10 mouse cellular contexts compared by ENCODE assay signal in genomic region chr3:129836051-129836697, GRCm38 (mm10). TPM values are rescaled to one million over a fixed set of nuclear protein-coding genes. Genes with fewer than 3 reads are reported as not detected.
DNase-seq lines count a peak whose midpoint lies in the region; ATAC-seq and TF ChIP-seq lines count a peak whose summit lies in the region.
"Had no signal": no experiment of that assay in that cellular context is flagged by ENCODE, and none has a peak within 500 bp of the region (broad histone marks: within the 10 kb centered on the region; RNA-seq: fewer than 3 reads in every experiment).

No protein-coding gene starts in this region.

- H3K27ac ChIP-seq in midbrain, embryonic 10.5 days (replicated peaks): peak overlapping the region; percentile 28; the same call in 1 of the 2 replicates
- H3K27ac ChIP-seq in midbrain, embryonic 16.5 days (ENCODE audit: low read length): no peak overlapping the region
- no peak overlapping the region; the same call in 1 of the 2 replicates for H3K27ac ChIP-seq in hindbrain, embryonic 13.5 days
- H3K27ac ChIP-seq in liver, embryonic 11.5 days (ENCODE audit: low read depth, low read length): peak overlapping the region; percentile 65
- H3K27ac ChIP-seq in small intestine, adult 2 months (ENCODE audit: insufficient read depth, low read depth, low read length): peak overlapping the region; percentile 45; the same call in 1 of the 2 replicates
- no peak overlapping the region for H3K27ac ChIP-seq in forebrain, embryonic 16.5 days (ENCODE audit: low read length)

- no peaks in the 10 kb centered on the region for H3K36me3 ChIP-seq in midbrain, embryonic 10.5 days
- no peaks in the 10 kb centered on the region for H3K36me3 ChIP-seq in midbrain, embryonic 16.5 days (ENCODE audit: control insufficient read depth, insufficient read depth, low read length)
- H3K36me3 ChIP-seq in hindbrain, embryonic 13.5 days: no peaks in the 10 kb centered on the region
- H3K36me3 ChIP-seq in liver, embryonic 11.5 days (ENCODE audit: control insufficient read depth, insufficient read depth, low read length): no peaks in the 10 kb centered on the region
- no peaks in the 10 kb centered on the region for H3K36me3 ChIP-seq in small intestine, adult 2 months (ENCODE audit: control insufficient read depth, insufficient read depth, low read length)
- H3K36me3 ChIP-seq in forebrain, embryonic 16.5 days (ENCODE audit: control insufficient read depth, insufficient read depth): no peaks in the 10 kb centered on the region
- H3K36me3 ChIP-seq: G1E had no signal

- no peaks in the 10 kb centered on the region for H3K27me3 ChIP-seq in midbrain, embryonic 10.5 days (ENCODE audit: low read depth, poor library complexity, severe bottlenecking)
- no peaks in the 10 kb centered on the region for H3K27me3 ChIP-seq in midbrain, embryonic 16.5 days (ENCODE audit: control insufficient read depth, insufficient read depth, low read depth, low read length)
- 0 out of 2 replicates have a peak, but pooled peaks cover 2% of the 10 kb centered on the region for H3K27me3 ChIP-seq in hindbrain, embryonic 13.5 days
- no peaks in the 10 kb centered on the region for H3K27me3 ChIP-seq in liver, embryonic 11.5 days (replicated peaks; ENCODE audit: control insufficient read depth, insufficient read depth, low read length)
- H3K27me3 ChIP-seq in small intestine, adult 2 months (ENCODE audit: control insufficient read depth, insufficient read depth, low read length): no peaks in the 10 kb centered on the region
- H3K27me3 ChIP-seq in forebrain, embryonic 16.5 days (replicated peaks; ENCODE audit: control insufficient read depth, insufficient read depth, low read length): no peaks in the 10 kb centered on the region

- no peak; the same call in 1 of the 2 replicates for TF ChIP-seq POLR2A in small intestine, adult 2 months (IDR thresholded peaks at IDR 0.05; ENCODE audit: low read depth, low read length)

- H3K4me1 ChIP-seq in midbrain, embryonic 10.5 days: peaks cover 18% of the 10 kb centered on the region
- peaks cover 3% of the 10 kb centered on the region; the same call in 1 of the 2 replicates for H3K4me1 ChIP-seq in midbrain, embryonic 16.5 days (ENCODE audit: control insufficient read depth, insufficient read depth, low read length)
- H3K4me1 ChIP-seq in hindbrain, embryonic 13.5 days (replicated peaks): peaks cover 6% of the 10 kb centered on the region; the same call in 1 of the 2 replicates
- H3K4me1 ChIP-seq in liver, embryonic 11.5 days (replicated peaks; ENCODE audit: control insufficient read depth, insufficient read depth, low read length): no peaks in the 10 kb centered on the region; the same call in 1 of the 2 replicates
- no peaks in the 10 kb centered on the region; the same call in none of the 2 replicates for H3K4me1 ChIP-seq in small intestine, adult 2 months (ENCODE audit: control insufficient read depth, insufficient read depth, insufficient read length, low read length)
- H3K4me1 ChIP-seq in forebrain, embryonic 16.5 days (replicated peaks; ENCODE audit: control insufficient read depth, insufficient read depth, low read length): no peaks in the 10 kb centered on the region; the same call in 1 of the 2 replicates

- no peak overlapping the region for H3K4me2 ChIP-seq in midbrain, embryonic 16.5 days (ENCODE audit: low read length)
- H3K4me2 ChIP-seq in hindbrain, embryonic 13.5 days: 0 out of 2 replicates have a peak overlapping the region, but pooled peaks have one; percentile 26
- H3K4me2 ChIP-seq in liver, embryonic 11.5 days: peak overlapping the region; percentile 43
- no peak overlapping the region for H3K4me2 ChIP-seq in forebrain, embryonic 16.5 days (ENCODE audit: low read length)

- 14% methylated on average over 11 of the region's 11 CpGs for WGBS in midbrain, embryonic 10.5 days
- WGBS in midbrain, embryonic 16.5 days: 11% methylated on average over 11 of the region's 11 CpGs
- 20% methylated on average over 11 of the region's 11 CpGs for WGBS in hindbrain, embryonic 13.5 days
- 22% methylated on average over 11 of the region's 11 CpGs for WGBS in liver, embryonic 11.5 days
- 9% methylated on average over 11 of the region's 11 CpGs for WGBS in small intestine, adult 2 months
- whole genome bisulfite sequencing in forebrain, embryonic 16.5 days: 13% methylated on average over 11 of the region's 11 CpGs

- no peaks in the 10 kb centered on the region for H3K9me3 ChIP-seq in midbrain, embryonic 10.5 days (replicated peaks)
- no peaks in the 10 kb centered on the region for H3K9me3 ChIP-seq in midbrain, embryonic 16.5 days (replicated peaks; ENCODE audit: control insufficient read depth, low read length, poor library complexity, severe bottlenecking)
- H3K9me3 ChIP-seq in hindbrain, embryonic 13.5 days: no peaks in the 10 kb centered on the region
- H3K9me3 ChIP-seq in liver, embryonic 11.5 days (ENCODE audit: control insufficient read depth, low read length): no peaks in the 10 kb centered on the region
- no peaks in the 10 kb centered on the region for H3K9me3 ChIP-seq in forebrain, embryonic 16.5 days (ENCODE audit: control insufficient read depth, low read length)
- H3K9me3 ChIP-seq: G1E had no signal

- H3K4me3 ChIP-seq in midbrain, embryonic 10.5 days: peak overlapping the region; percentile 20; the same call in 1 of the 2 replicates
- H3K4me3 ChIP-seq in midbrain, embryonic 16.5 days (ENCODE audit: low read depth, low read length): no peak overlapping the region
- H3K4me3 ChIP-seq in hindbrain, embryonic 13.5 days: no peak overlapping the region
- 0 out of 2 replicates have a peak overlapping the region, but pooled peaks have one; percentile 6 for H3K4me3 ChIP-seq in liver, embryonic 11.5 days (ENCODE audit: low read depth, low read length)
- H3K4me3 ChIP-seq in small intestine, adult 2 months (ENCODE audit: low read depth, low read length): peak overlapping the region; percentile 42
- no peak overlapping the region for H3K4me3 ChIP-seq in forebrain, embryonic 16.5 days (replicated peaks; ENCODE audit: low read length)

- ATAC-seq in midbrain, embryonic 16.5 days: no peak
- ATAC-seq in hindbrain, embryonic 13.5 days (ENCODE audit: low FRiP score): no peak
- ATAC-seq in liver, embryonic 11.5 days (replicated peaks; ENCODE audit: low FRiP score): no peak
- ATAC-seq in forebrain, embryonic 16.5 days: no peak

- TF ChIP-seq CTCF in small intestine, adult 2 months (IDR thresholded peaks at IDR 0.05; ENCODE audit: extremely low read depth, insufficient read length, insufficient replicate concordance, low read depth, low read length): no peak

- peak; percentile 37 for DNase-seq in midbrain, embryonic 10.5 days (ENCODE audit: low spot score)
- DNase-seq in liver, embryonic 11.5 days (ENCODE audit: low spot score): no peak
- DNase-seq in right cerebral cortex, adult 18-20 months: no peak
- DNase-seq in left cerebral cortex, postnatal 10 days (ENCODE audit: extremely low spot score in 1 of 2, low spot score in 2 of 2): no peak
- DNase-seq: gastrocnemius, postnatal 36 days had no signal

- no peak overlapping the region for H3K9ac ChIP-seq in midbrain, embryonic 16.5 days (ENCODE audit: low read depth, low read length)
- peak overlapping the region; percentile 19; the same call in 1 of the 2 replicates for H3K9ac ChIP-seq in hindbrain, embryonic 13.5 days
- no peak overlapping the region for H3K9ac ChIP-seq in liver, embryonic 11.5 days (ENCODE audit: low read depth, low read length)
- no peak overlapping the region for H3K9ac ChIP-seq in forebrain, embryonic 16.5 days (replicated peaks; ENCODE audit: low read depth, low read length)

- intact Hi-C loops in left cerebral cortex, postnatal 10 days (cut with DNase I): no loop called here

RNA-seq across cellular contexts. Expression of gene Cfi, which starts 0.5 kb away (rescaled TPM):
- 0.42 and 0.52 TPM in 2 replicates for polyA plus RNA-seq in midbrain, embryonic 10.5 days (2016; fragmentation: Nextera tagmentation; extraction: Ambion mirVana)
- polyA plus RNA-seq in midbrain, embryonic 16.5 days (2015; fragmentation: Nextera tagmentation; extraction: Ambion mirVana): 0.39 and 0.45 TPM in 2 replicates
- polyA plus RNA-seq in hindbrain, embryonic 13.5 days (2015; fragmentation: Nextera tagmentation; extraction: Ambion mirVana): 0.41 and 0.51 TPM in 2 replicates
- polyA plus RNA-seq in liver, embryonic 11.5 days (2014; fragmentation: Nextera tagmentation; extraction: Ambion mirVana): 72.0 and 79.6 TPM in 2 replicates
- polyA plus RNA-seq in small intestine, adult 2 months (2012; rRNA removed): 1.3 and 5.2 TPM in 2 replicates
- polyA plus RNA-seq in forebrain, embryonic 16.5 days (2015; fragmentation: Nextera tagmentation; extraction: Ambion mirVana): 0.22 and 0.26 TPM in 2 replicates
- total RNA-seq in left cerebral cortex, postnatal 10 days (2021): not detected
- total RNA-seq: G1E had no signal
- polyA plus RNA-seq: G1E had no signal

RNA-seq across cellular contexts. Expression of gene Gar1, which starts 5.0 kb away (rescaled TPM):
- 89.3 and 103 TPM in 2 replicates for polyA plus RNA-seq in midbrain, embryonic 10.5 days (2016; fragmentation: Nextera tagmentation; extraction: Ambion mirVana)
- polyA plus RNA-seq in midbrain, embryonic 16.5 days (2015; fragmentation: Nextera tagmentation; extraction: Ambion mirVana): 34.7 and 34.9 TPM in 2 replicates
- 44.6 and 46.4 TPM in 2 replicates for polyA plus RNA-seq in hindbrain, embryonic 13.5 days (2015; fragmentation: Nextera tagmentation; extraction: Ambion mirVana)
- polyA plus RNA-seq in liver, embryonic 11.5 days (2014; fragmentation: Nextera tagmentation; extraction: Ambion mirVana): 56.9 and 67.7 TPM in 2 replicates
- 3.6 and 10.5 TPM in 2 replicates for polyA plus RNA-seq in small intestine, adult 2 months (2012; rRNA removed)
- polyA plus RNA-seq in forebrain, embryonic 16.5 days (2015; fragmentation: Nextera tagmentation; extraction: Ambion mirVana): 44.7 and 45.3 TPM in 2 replicates
- 10 to 100 TPM; 42.5 to 47.8 TPM for total RNA-seq in left cerebral cortex, postnatal 10 days (2021)

RNA-seq across cellular contexts. Expression of gene Rrh, which starts 13.8 kb away (rescaled TPM):
- 0.11 and 0.20 TPM in 2 replicates for polyA plus RNA-seq in midbrain, embryonic 10.5 days (2016; fragmentation: Nextera tagmentation; extraction: Ambion mirVana)
- 0.16 and 0.19 TPM in 2 replicates for polyA plus RNA-seq in midbrain, embryonic 16.5 days (2015; fragmentation: Nextera tagmentation; extraction: Ambion mirVana)
- 0.22 and 0.29 TPM in 2 replicates for polyA plus RNA-seq in hindbrain, embryonic 13.5 days (2015; fragmentation: Nextera tagmentation; extraction: Ambion mirVana)
- polyA plus RNA-seq in liver, embryonic 11.5 days (2014; fragmentation: Nextera tagmentation; extraction: Ambion mirVana): 0.25 TPM in 1 of 2 replicates, not detected in the other
- polyA plus RNA-seq in small intestine, adult 2 months (2012; rRNA removed): not detected in 2 replicates
- polyA plus RNA-seq in forebrain, embryonic 16.5 days (2015; fragmentation: Nextera tagmentation; extraction: Ambion mirVana): 0.25 TPM in 1 of 2 replicates, not detected in the other
- 1 to 10 TPM in 1 of 2 experiments, under 1 TPM in 1; 0.79 to 1.0 TPM for total RNA-seq in left cerebral cortex, postnatal 10 days (2021)
- total RNA-seq: gastrocnemius, postnatal 36 days had no signal
- polyA plus RNA-seq: G1E had no signal

RNA-seq across cellular contexts. Expression of gene Lrit3, which starts 32.3 kb away (rescaled TPM):
- polyA plus RNA-seq in midbrain, embryonic 10.5 days (2016; fragmentation: Nextera tagmentation; extraction: Ambion mirVana): not detected in 2 replicates
- polyA plus RNA-seq in midbrain, embryonic 16.5 days (2015; fragmentation: Nextera tagmentation; extraction: Ambion mirVana): not detected in 2 replicates
- not detected in 2 replicates for polyA plus RNA-seq in hindbrain, embryonic 13.5 days (2015; fragmentation: Nextera tagmentation; extraction: Ambion mirVana)
- polyA plus RNA-seq in liver, embryonic 11.5 days (2014; fragmentation: Nextera tagmentation; extraction: Ambion mirVana): not detected in 2 replicates
- 0.20 TPM in 1 of 2 replicates, not detected in the other for polyA plus RNA-seq in small intestine, adult 2 months (2012; rRNA removed)
- not detected in 2 replicates for polyA plus RNA-seq in forebrain, embryonic 16.5 days (2015; fragmentation: Nextera tagmentation; extraction: Ambion mirVana)
- total RNA-seq in left cerebral cortex, postnatal 10 days (2021): under 1 TPM in 1 of 2 experiments, not detected in 1; 0.26 TPM
- total RNA-seq: gastrocnemius, postnatal 36 days had no signal
- polyA plus RNA-seq: G1E had no signal

RNA-seq across cellular contexts. Expression of gene Pla2g12a, which starts 42.2 kb away (rescaled TPM):
- polyA plus RNA-seq in midbrain, embryonic 10.5 days (2016; fragmentation: Nextera tagmentation; extraction: Ambion mirVana): 27.3 and 33.0 TPM in 2 replicates
- polyA plus RNA-seq in midbrain, embryonic 16.5 days (2015; fragmentation: Nextera tagmentation; extraction: Ambion mirVana): 38.4 and 39.4 TPM in 2 replicates
- 28.3 and 30.0 TPM in 2 replicates for polyA plus RNA-seq in hindbrain, embryonic 13.5 days (2015; fragmentation: Nextera tagmentation; extraction: Ambion mirVana)
- polyA plus RNA-seq in liver, embryonic 11.5 days (2014; fragmentation: Nextera tagmentation; extraction: Ambion mirVana): 164 and 179 TPM in 2 replicates
- polyA plus RNA-seq in small intestine, adult 2 months (2012; rRNA removed): 32.2 and 36.1 TPM in 2 replicates
- 32.2 and 34.0 TPM in 2 replicates for polyA plus RNA-seq in forebrain, embryonic 16.5 days (2015; fragmentation: Nextera tagmentation; extraction: Ambion mirVana)
- 10 to 100 TPM; 18.0 to 18.1 TPM for total RNA-seq in left cerebral cortex, postnatal 10 days (2021)

Comparison
In these comparisons a context has a peak if more than half of its experiments do, and no peak if none do; other contexts are left out.
1. H3K27ac ChIP-seq: peak in midbrain, embryonic 10.5 days (single experiment), liver, embryonic 11.5 days (single experiment) and small intestine, adult 2 months (single experiment); none in midbrain, embryonic 16.5 days (single experiment), hindbrain, embryonic 13.5 days (single experiment) and forebrain, embryonic 16.5 days (single experiment).
2. H3K4me3 ChIP-seq: peak in midbrain, embryonic 10.5 days (single experiment), liver, embryonic 11.5 days (single experiment) and small intestine, adult 2 months (single experiment); none in midbrain, embryonic 16.5 days (single experiment), hindbrain, embryonic 13.5 days (single experiment) and forebrain, embryonic 16.5 days (single experiment).
3. H3K4me2 ChIP-seq: peak in hindbrain, embryonic 13.5 days (single experiment) and liver, embryonic 11.5 days (single experiment); none in midbrain, embryonic 16.5 days (single experiment) and forebrain, embryonic 16.5 days (single experiment).
4. RNA of gene Cfi, which starts 0.5 kb away (polyA plus RNA-seq): 72.0 to 79.6 TPM in liver, embryonic 11.5 days; 1.3 to 5.2 TPM in small intestine, adult 2 months, 0.42 to 0.52 TPM in midbrain, embryonic 10.5 days, 0.41 to 0.51 TPM in hindbrain, embryonic 13.5 days, 0.39 to 0.45 TPM in midbrain, embryonic 16.5 days and 0.22 to 0.26 TPM in forebrain, embryonic 16.5 days; every median in the first group is over 10 times any median in the second.